10 mouse cellular contexts compared by ENCODE assay signal in the genomic region with DNA sequence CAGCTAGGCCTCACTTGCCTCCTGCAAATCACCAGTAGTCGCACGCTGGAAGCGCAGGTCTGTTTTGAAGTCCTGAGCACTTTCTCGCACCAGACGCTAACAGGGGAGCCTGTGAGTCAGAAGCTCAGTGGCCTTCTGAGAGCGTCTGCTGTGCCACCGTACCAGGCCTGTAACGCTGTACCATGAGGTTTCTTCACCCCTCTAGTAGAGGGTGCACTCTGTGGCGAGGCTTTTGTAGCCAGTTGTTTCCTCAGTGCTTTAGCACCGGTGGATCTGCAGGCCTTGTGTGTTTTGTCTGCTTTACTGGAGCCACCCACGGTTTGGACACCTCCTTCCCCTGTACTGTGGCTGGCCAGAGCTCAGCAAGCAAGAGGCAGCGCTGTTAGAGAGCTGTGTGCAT. TPM values are rescaled to one million over a fixed set of nuclear protein-coding genes. Genes with fewer than 3 reads are reported as not detected.
DNase-seq lines count a peak whose midpoint lies in the region; ATAC-seq and TF ChIP-seq lines count a peak whose summit lies in the region.
"Had no signal": no experiment of that assay in that cellular context is flagged by ENCODE, and none has a peak within 500 bp of the region (broad histone marks: within the 10 kb centered on the region; RNA-seq: fewer than 3 reads in every experiment).

No protein-coding gene starts in this region.

- H3K4me3 ChIP-seq in heart, embryonic 10.5 days, result no peak overlapping the region
- no peak overlapping the region for H3K4me3 ChIP-seq in lung, embryonic 14.5 days (ENCODE audit: low read depth, low read length)
- peak overlapping the region; percentile 49; the same call in 1 of the 2 replicates for H3K4me3 ChIP-seq in E14TG2a.4 (replicated peaks; ENCODE audit: low read length)
- H3K4me3 ChIP-seq in left cerebral cortex, adult 2 months, result no peak overlapping the region
- H3K4me3 ChIP-seq: heart, embryonic 15.5 days; megakaryocyte, embryonic 14.5 days had no signal

- 38% methylated on average over 12 of the region's 12 CpGs for WGBS in heart, embryonic 10.5 days
- WGBS in lung, embryonic 14.5 days, result 54% methylated on average over 12 of the region's 12 CpGs

- peak; percentile 66 for DNase-seq in heart, embryonic 10.5 days (ENCODE audit: low spot score)
- no peak for DNase-seq in heart, adult 9 months (ENCODE audit: low spot score in 2 of 2)
- DNase-seq in lung, embryonic 14.5 days, result no peak
- DNase-seq in lung, postnatal 4 days, result no peak
- peak; percentile 38 for DNase-seq in adrenal gland, postnatal 14 days
- DNase-seq in left cerebral cortex, adult 2 months (ENCODE audit: extremely low spot score in 1 of 2, low spot score in 2 of 2), result no peak
- DNase-seq: kidney, adult 2 months had no signal

- peaks cover 34% of the 10 kb centered on the region; the same call in 1 of the 2 replicates for H3K4me1 ChIP-seq in heart, embryonic 10.5 days
- H3K4me1 ChIP-seq in lung, embryonic 14.5 days (ENCODE audit: insufficient read depth), result peaks cover 12% of the 10 kb centered on the region
- peaks cover 17% of the 10 kb centered on the region for H3K4me1 ChIP-seq in E14TG2a.4 (replicated peaks; ENCODE audit: low read depth, low read length)

- H3K9ac ChIP-seq in lung, embryonic 14.5 days, result 0 out of 2 replicates have a peak overlapping the region, but pooled peaks have one; percentile 13
- H3K9ac ChIP-seq: heart, embryonic 15.5 days had no signal

- H3K9me3 ChIP-seq in heart, embryonic 10.5 days, result no peaks in the 10 kb centered on the region
- H3K9me3 ChIP-seq in lung, embryonic 14.5 days (ENCODE audit: low read depth, low read length), result no peaks in the 10 kb centered on the region
- H3K9me3 ChIP-seq in E14TG2a.4 (ENCODE audit: low read length), result no peaks in the 10 kb centered on the region
- H3K9me3 ChIP-seq: heart, embryonic 15.5 days; megakaryocyte, embryonic 14.5 days had no signal

- TF ChIP-seq CTCF in lung, embryonic 14.5 days (IDR thresholded peaks at IDR 0.05; ENCODE audit: low read depth), result no peak
- no peak for TF ChIP-seq CTCF in E14TG2a.4 (conservative IDR thresholded peaks at IDR 0.05; ENCODE audit: low read length)
- no peak for TF ChIP-seq CTCF in left cerebral cortex, adult 2 months (IDR thresholded peaks at IDR 0.05)

- H3K27me3 ChIP-seq in heart, embryonic 10.5 days (ENCODE audit: insufficient read depth, poor library complexity, severe bottlenecking), result no peaks in the 10 kb centered on the region
- H3K27me3 ChIP-seq in lung, embryonic 14.5 days (ENCODE audit: insufficient read depth, low read length), result no peaks in the 10 kb centered on the region
- H3K27me3 ChIP-seq in E14TG2a.4 (ENCODE audit: insufficient read depth, low read length), result peaks cover 6% of the 10 kb centered on the region; the same call in 1 of the 2 replicates
- H3K27me3 ChIP-seq: heart, embryonic 15.5 days; megakaryocyte, embryonic 14.5 days had no signal

- no peak overlapping the region for H3K4me2 ChIP-seq in lung, embryonic 14.5 days
- H3K4me2 ChIP-seq: heart, embryonic 15.5 days had no signal

- no peak overlapping the region for H3K27ac ChIP-seq in heart, embryonic 10.5 days
- H3K27ac ChIP-seq in lung, embryonic 14.5 days (ENCODE audit: low read depth), result 0 out of 2 replicates have a peak overlapping the region, but pooled peaks have one; percentile 18
- no peak overlapping the region; the same call in 1 of the 2 replicates for H3K27ac ChIP-seq in left cerebral cortex, adult 2 months
- H3K27ac ChIP-seq: heart, embryonic 15.5 days had no signal

- intact Hi-C loops in left cerebral cortex, adult 2 months (cut with DNase I), result no loop called here

- no peak for ATAC-seq in lung, embryonic 14.5 days (ENCODE audit: insufficient read depth)

- H3K36me3 ChIP-seq in heart, embryonic 10.5 days, result no peaks in the 10 kb centered on the region
- 0 out of 2 replicates have a peak, but pooled peaks cover 4% of the 10 kb centered on the region for H3K36me3 ChIP-seq in lung, embryonic 14.5 days (ENCODE audit: insufficient read depth)
- H3K36me3 ChIP-seq in E14TG2a.4 (ENCODE audit: insufficient read depth, low read length), result no peaks in the 10 kb centered on the region
- H3K36me3 ChIP-seq: heart, embryonic 15.5 days had no signal

RNA-seq across cellular contexts. Expression of gene Dnajc3, which starts 4.3 kb away (rescaled TPM):
- 38.0 and 44.3 TPM in 2 replicates for polyA plus RNA-seq in heart, embryonic 10.5 days (2016; fragmentation: Nextera tagmentation; extraction: Ambion mirVana)
- 55.5 and 59.8 TPM in 2 replicates for polyA plus RNA-seq in lung, embryonic 14.5 days (2014; fragmentation: Nextera tagmentation; extraction: Ambion mirVana)
- 53.6 and 56.4 TPM in 2 replicates for total RNA-seq in adrenal gland, postnatal 14 days (2021)
- 10 to 100 TPM; 37.2 to 38.7 TPM for total RNA-seq in left cerebral cortex, adult 2 months (2021)

RNA-seq across cellular contexts. Expression of gene Dzip1, which starts 16.8 kb away (rescaled TPM):
- 8.8 and 15.3 TPM in 2 replicates for polyA plus RNA-seq in heart, embryonic 10.5 days (2016; fragmentation: Nextera tagmentation; extraction: Ambion mirVana)
- 26.9 and 28.5 TPM in 2 replicates for polyA plus RNA-seq in lung, embryonic 14.5 days (2014; fragmentation: Nextera tagmentation; extraction: Ambion mirVana)
- 13.3 and 13.4 TPM in 2 replicates for total RNA-seq in adrenal gland, postnatal 14 days (2021)
- 100 to 1,000 TPM; 101 to 117 TPM for total RNA-seq in left cerebral cortex, adult 2 months (2021)

Comparison
In these comparisons a context has a peak if more than half of its experiments do, and no peak if none do; other contexts are left out.
1. DNase-seq: peak in heart, embryonic 10.5 days (single experiment) and adrenal gland, postnatal 14 days (single experiment); none in heart, adult 9 months (0 of 2), lung, embryonic 14.5 days (single experiment), lung, postnatal 4 days (0 of 2) and left cerebral cortex, adult 2 months (0 of 2).